Mouse (Mus musculus): ENCODE data around the gene Lrrc47.

Lrrc47 gene

DNA sequence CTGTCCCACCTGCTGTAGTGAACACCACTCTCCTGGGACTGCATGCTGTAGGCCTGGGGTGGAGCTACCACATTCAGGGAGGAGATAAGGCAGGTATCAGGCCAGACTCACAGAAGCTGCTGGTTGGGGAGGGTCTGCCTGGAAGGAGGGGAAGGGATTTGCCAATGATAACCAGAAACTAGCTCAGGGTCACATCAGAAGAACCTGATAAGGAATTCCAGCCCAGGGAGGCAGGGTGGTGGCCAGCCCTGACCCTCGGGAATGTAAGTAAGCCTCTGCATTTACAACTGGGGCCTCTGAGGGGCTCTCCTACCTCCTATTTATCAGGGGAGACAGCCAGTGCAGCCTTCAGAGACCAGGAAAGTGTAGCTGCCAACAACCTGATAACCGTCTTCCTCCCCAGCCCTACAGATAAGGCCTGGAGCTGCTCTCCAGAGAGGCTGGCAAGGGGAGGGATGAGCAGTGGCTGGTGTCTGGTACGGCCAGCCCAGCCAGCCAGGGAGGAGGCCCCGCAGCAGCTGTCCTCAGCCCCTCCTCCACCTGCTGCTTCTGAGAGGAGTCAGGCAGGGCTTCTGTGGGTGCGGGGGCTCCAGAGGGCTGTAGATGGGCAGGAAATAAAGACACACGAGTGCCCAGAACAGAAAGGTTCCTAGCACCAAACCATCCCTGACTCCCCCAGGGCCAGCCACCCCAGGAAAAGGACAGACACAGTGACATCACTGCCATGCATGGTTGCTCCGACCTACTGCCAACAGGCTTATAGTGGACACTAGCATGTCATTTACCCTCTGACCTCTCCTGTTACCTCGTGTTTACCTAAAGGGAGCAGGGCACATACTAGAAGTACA is 12.4 kb downstream of the Lrrc47 start:
- WGBS: 29% methylated on average over 8 of the region's 8 CpGs

- 36% methylated on average over 17 of the region's 17 CpGs for WGBS
These were observed 13.4 kb downstream of the Lrrc47 start for GRCm38 (mm10) chr4:154024729-154025521.

DNA sequence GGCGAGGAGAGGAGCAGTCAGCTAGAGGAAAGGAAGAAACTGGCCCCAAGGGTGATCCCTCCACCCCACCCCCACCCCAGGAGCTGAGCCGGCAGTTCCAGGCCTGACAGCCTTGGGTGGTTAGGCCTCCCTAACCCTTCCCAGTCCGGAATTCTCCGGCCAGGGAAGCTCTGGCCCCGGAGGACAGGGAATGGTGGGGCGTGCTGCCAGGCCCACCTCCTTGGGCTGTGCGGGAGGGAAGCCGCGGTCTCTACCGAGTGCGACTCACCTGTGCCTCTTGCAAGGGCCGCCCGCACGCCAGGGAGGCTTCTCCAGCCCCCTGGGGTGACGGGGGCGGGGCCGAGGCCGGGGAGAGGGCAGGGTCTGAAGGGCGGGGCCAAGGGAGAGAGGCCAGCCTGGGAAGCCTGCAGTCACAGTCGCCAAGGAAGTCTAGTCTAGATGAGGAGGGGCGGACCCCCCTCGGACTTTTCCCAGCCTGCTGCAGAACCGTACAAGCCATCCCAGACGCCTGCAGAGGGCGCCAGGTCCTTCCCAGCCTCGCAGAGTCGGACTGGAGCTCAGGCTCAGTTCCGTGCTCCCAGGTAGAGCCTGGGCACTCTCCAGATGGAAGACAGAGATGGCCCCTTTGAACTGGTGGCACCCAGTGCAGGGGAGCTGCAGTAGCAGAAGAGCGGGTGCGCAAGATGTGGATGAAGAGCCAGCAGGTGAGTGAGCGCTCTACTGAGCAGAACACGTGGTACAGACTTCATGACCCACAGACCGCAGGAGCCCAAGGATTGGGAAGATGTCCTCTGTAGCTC is 14.3 kb downstream of the Lrrc47 start, which contains the start of gene Smim1:
Gene Smim1 (minus strand): TSS at position 590 of the 800 bp plus-strand sequence.
- 7% methylated on average over 33 of the region's 33 CpGs for WGBS

DNA sequence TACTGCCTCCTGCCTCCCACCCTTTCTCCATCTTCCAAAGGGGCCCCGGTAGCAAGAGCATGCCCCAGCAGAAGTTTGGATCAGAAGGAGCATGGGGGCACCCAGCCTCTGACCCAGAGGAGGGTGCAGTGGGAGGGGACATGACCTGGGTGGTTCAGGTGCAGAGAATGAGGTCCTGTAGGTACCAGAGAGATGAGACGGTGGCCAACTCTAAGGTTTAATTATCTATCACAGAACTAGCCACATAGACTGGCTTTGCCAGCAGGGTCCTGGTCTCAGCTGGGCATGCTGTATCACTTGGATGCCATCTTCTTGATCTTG is 14.9 kb downstream of the Lrrc47 start:
- 23% methylated on average over 2 of the region's 2 CpGs for WGBS

DNA sequence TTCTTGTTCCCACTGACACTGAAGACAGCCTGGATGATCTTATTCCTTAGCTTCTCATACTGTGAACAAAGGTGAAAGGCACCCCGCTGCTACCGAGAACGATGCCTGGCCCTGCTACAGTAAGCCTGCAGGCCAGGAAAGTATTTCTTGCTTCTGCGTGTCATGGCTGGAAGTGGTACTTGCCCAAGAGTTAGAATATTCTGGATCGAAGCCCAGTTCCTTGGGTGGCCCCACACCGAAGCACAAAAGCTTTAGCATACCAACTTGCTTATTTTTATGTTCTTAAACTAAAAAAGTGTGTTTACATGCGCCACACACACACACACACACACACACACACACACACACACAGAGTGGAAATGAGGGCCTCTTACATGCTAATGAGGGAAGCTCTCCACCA is 16.5 kb downstream of the Lrrc47 start:
- WGBS: 69% methylated on average over 7 of the region's 7 CpGs

- WGBS: 63% methylated on average over 3 of the region's 3 CpGs
These were observed 25.6 kb downstream of the Lrrc47 start for GRCm38 (mm10) chr4:154037123-154037522.

DNA sequence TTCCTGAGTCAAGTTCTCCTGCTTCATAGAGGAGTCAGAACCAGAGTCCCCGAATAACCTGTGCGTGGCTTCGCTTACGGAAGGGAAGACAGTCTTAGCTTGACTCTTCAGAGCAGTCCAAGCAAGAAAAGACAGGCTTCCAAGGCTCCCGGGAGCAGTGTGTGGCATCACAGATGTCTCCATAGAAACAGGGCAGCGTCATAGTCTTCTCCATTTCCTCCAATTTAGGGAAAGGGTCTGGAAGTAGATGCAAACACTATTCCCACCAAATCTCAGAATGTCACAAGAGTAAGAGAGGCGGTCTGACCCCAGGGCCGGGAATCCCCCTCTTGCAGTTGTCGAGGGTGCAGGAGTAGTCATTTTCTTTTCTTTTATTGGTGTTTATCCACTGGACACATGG is 31.0 kb downstream of the Lrrc47 start, which contains the start of gene Ccdc27:
Gene Ccdc27 (minus strand): TSS at position 101 of the 400 bp plus-strand sequence.
- WGBS: 58% methylated on average over 9 of the region's 9 CpGs

DNA sequence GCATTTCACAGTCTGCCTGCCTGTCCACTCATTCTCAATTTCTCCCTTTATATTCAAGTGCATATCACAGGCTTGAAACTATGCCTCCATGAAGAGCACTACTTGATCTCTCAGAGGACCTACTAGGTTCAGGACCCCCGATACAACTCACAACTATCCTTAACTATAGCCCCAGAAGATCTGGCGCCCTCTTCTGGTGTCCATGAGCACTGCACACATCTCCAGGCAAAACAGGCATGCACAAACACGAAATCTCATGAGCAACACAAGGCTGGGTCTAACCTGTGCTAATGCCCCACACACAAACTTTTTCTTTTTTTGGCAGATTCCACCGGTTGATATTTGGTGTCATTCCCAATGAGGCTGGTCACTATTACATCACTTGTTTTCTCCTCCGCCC is 34.3 kb downstream of the Lrrc47 start:
- whole genome bisulfite sequencing: 69% methylated on average over 5 of the region's 5 CpGs

- 38% methylated on average over 3 of the region's 3 CpGs for WGBS
These were observed 39.9 kb downstream of the Lrrc47 start for GRCm38 (mm10) chr4:154051401-154051800.

DNA sequence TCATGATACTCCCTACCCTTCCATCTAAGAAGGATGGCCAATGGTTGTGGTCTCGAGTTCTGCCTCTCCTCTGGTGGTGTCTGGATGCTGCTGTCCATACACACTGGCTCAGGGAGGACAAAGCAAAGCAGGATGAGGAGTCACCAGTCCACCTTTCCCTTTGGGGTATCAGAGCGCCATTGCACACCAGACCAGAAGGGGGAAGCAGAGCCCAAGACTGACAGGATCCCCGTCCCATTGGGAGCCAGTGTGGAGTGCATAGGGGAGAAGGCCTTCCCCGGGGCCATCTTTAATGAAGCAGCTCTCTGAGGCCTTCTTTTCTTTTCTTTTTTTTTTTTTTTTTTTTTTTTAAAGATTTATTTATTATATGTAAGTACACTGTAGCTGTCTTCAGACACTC is 41.5 kb downstream of the Lrrc47 start:
- WGBS: 72% methylated on average over 3 of the region's 4 CpGs

DNA sequence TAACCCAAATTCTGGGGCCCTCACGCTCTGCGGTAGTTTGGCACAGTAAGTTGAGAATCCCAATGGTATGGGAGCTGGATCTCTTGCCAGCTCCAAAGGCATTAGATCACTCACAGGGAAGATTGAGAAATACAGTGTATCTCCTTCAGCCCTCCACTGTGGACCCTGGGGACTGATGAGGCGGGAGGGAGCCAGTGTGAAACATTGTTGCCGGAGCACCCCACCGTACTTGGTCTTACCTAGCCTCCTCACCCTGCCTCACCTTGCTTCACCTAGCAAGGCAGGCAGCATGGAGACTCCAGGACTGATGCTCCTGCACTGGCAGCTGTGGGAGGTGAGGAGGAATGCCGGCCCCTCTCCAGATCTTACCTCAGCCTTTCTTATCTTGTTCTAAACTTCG is 44.0 kb downstream of the Lrrc47 start:
- 90% methylated on average over 7 of the region's 7 CpGs for WGBS

DNA sequence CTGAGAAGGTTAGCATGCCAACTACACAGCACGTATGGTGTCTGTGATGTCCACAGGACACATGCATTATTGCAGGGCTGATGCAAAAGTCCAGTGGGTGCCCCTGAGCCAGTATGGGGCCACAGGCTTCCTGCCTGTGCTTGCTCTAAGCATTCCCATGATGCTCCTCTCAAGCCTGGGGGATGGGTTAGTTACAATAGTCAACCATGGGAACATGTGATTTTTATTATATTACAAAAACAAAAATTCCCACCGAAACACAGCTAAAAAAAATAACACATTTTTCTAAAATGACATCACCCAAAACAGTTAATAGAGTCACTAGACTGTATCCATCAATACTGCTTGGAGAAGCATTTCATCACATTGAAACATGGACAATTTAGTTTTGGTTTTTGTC is 44.5 kb downstream of the Lrrc47 start:
- 77% methylated on average over 2 of the region's 2 CpGs for WGBS

DNA sequence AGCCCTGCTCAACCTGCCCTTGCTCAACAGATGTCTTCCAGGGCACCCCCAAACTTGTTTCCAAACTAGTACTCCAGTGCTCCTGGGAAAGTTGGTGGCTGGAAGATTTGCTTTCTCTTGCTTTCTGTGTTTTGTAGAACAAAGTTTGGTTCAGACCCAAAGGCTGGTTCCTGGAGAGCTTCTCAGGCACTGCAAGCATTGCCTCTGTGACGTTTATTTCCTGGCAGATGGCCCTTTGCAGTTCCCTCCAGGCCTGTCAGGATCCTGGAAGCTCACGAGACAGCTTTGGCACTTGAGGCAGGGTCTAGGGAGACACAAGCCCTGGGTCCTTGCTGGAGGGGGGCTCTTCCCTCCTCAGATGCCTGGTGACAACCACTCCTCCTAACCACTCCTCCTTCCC is 45.1 kb downstream of the Lrrc47 start:
- WGBS: 43% methylated on average over 2 of the region's 2 CpGs

DNA sequence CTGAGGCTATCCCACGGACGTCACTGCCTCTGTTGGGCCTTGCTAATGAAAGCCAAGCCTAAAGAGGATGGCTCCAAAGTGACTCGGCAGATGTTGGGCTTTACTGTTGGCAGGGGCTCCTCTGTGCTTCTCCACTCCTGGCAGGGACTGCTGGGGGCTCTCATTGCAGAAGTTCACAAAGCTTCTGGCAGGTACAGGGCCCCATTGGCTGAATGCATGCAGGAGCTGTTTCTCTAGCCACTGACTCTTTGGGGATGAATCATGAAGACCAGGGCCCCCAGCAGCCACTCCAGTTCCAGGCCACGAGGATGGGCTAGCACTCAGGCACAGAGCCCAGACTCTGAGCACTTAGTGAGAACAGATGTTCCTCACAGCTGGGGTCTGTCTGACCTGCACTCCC is 46.2 kb downstream of the Lrrc47 start:
- WGBS: 54% methylated on average over 4 of the region's 4 CpGs

GRCm38 (mm10) chr4:154064827-154065773 is 53.6 kb downstream of the Lrrc47 start:
- WGBS: 42% methylated on average over 14 of the region's 14 CpGs

- WGBS: 24% methylated on average over 5 of the region's 5 CpGs
These were observed 59.4 kb downstream of the Lrrc47 start for GRCm38 (mm10) chr4:154070896-154071295.

Measured in cerebral cortex, adult 2 months (tissue).